Mouse (Mus musculus) adrenal gland, postnatal 36 days (tissue): ENCODE measurements around the gene Mslnl. TPM values are rescaled to one million over a fixed set of nuclear protein-coding genes. Genes with fewer than 3 reads are reported as not detected.

Source experiments
- DNase-seq, 2 experiments: peaks; one replicate each; pipeline ENCODE4 v3.0.0; 2021; ENCODE audit warnings: mixed read lengths in 1 of 2
- microRNA-seq: library from miRNA; unstranded; fragments of <30 nt; microRNA quantifications from one replicate; pipeline ENCODE4 v1.2.0, GENCODE M21; 2021
- total RNA-seq, 2 experiments: library from RNA; stranded (reverse); gene quantifications; 2 replicates each; pipeline ENCODE4 v1.2.3; 2021

Gene Mslnl
- total RNA-seq, 2 experiments from 2014 or later, result not detected

GRCm38 (mm10) chr17:25785281-25785745 lies 49.5 kb downstream of the Mslnl start, which contains the start of gene Haghl:
Gene Haghl (minus strand): TSS chr17:25785673.
- peak; percentile 95 for DNase-seq

- no peak for DNase-seq
Measured at GRCm38 (mm10) chr17:25786280-25786679, 50.4 kb downstream of the Mslnl start, which contains the start of gene Ccdc78. Gene Ccdc78 (plus strand): TSS chr17:25786580.

GRCm38 (mm10) chr17:25786781-25787504 lies 51.1 kb downstream of the Mslnl start:
- no peak for DNase-seq

GRCm38 (mm10) chr17:25791320-25791842 lies 55.5 kb downstream of the Mslnl start:
- DNase-seq, result no peak

- peak; percentile 89 for DNase-seq
Measured at GRCm38 (mm10) chr17:25791843-25792527, 56.1 kb downstream of the Mslnl start.

GRCm38 (mm10) chr17:25792615-25793014 lies 56.8 kb downstream of the Mslnl start, which contains the start of gene Fam173a:
Gene Fam173a (minus strand): TSS chr17:25792901.
- peak; percentile 80 to 88 for DNase-seq

GRCm38 (mm10) chr17:25794197-25794596 lies 58.4 kb downstream of the Mslnl start:
- DNase-seq, result no peak

DNA sequence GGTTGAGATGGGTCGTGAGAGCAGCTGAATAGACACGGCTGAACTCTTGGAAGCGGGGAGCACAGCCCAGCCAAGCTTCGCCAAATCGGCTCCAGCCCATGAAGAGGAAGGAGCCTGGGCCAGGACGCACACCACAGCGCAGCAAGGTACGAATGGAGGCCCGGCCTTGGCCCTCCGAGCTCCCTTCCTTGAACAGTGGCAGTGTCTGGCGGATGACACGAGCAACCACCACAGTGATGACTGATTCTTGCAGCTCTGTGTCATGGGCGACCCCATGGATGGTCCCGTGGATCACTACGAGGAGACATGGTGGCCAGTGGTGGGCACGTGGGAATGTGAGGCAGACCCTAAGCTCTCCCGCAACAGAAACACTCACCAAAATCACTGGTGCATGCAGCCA lies 59.2 kb downstream of the Mslnl start:
- no peak for DNase-seq

DNA sequence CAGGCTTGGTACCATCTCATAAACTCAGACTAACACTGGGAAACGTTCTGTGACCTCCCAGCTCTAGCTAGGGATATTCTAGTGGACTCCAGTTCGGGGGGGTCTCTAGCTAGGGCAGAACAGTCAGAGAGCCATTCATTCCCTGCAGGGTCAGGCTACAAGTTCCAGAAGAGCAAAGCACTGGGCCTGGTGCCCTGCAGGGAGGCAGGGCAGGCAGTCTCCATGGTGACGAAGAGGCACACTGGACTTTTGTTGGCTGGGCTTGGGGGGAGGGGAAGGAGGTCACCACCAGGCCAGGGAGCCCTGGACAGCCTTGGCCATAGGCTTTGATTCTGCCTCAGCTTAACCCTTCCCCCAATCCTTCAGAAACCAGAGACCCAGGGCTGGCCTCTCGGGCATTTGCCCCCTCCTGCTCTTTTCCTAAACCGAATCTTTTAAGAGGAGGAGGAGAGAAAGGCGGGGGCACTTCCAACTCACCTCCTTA lies 59.8 kb downstream of the Mslnl start, which contains the start of gene AC134908.4:
TSS of gene AC134908.4 (minus strand) at position 51 of the 484 bp plus-strand sequence.
- DNase-seq, result peak; percentile 46 to 61

- DNase-seq, result peak; percentile 71 to 75
Measured at GRCm38 (mm10) chr17:25796211-25796771, 60.4 kb downstream of the Mslnl start.

DNA sequence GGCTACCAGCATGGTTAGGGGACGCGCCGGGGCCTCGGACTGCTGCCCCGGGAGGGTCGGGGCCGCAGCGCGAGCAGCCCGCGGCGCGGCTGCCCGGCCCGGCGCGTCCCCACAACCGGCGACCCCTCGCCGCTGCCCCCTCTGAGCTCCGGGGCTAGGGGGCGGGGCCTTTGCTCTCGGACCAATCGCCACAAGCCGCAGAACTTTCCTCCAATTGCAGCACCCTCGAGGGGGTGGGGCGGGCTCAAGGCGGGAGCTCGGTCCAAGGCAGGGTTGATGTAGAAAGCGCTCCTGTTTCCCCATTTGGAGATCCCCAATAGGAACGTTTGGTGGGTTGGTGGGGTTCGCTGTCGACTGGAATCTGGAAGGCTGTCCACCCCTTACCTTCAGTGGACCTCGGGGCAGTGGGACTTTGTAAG lies 61.1 kb downstream of the Mslnl start, which contains the start of gene Metrn:
TSS of gene Metrn (minus strand) at position 186 of the 419 bp plus-strand sequence.
- DNase-seq, result peak; percentile 93 to 97

Small RNA genes within 50 kb of the gene (microRNA-seq; reads per million reads assigned to microRNA genes)
- gene Gm25083, result not detected
- gene Mir6966, result not detected

Other genes starting within 250 kb of the Mslnl start
- under 1 TPM; 0.49 to 0.53 TPM for gene Sstr5, start 238.8 kb upstream of the Mslnl start, total RNA-seq
- gene Sox8, start 165.4 kb upstream of the Mslnl start, total RNA-seq, result 1 to 10 TPM; 1.3 to 2.5 TPM
- gene Lmf1, start 157.0 kb upstream of the Mslnl start, total RNA-seq, result 10 to 100 TPM; 29.6 to 37.9 TPM
- 1 to 10 TPM; 1.7 to 2.3 TPM for gene Gng13, start 18.9 kb upstream of the Mslnl start, total RNA-seq
- 1 to 10 TPM; 3.6 to 4.0 TPM for gene Chtf18, start 8.6 kb upstream of the Mslnl start, total RNA-seq
- 10 to 100 TPM; 12.5 to 13.4 TPM for gene Rpusd1, start 8.4 kb upstream of the Mslnl start, total RNA-seq
- gene Msln, start 18.3 kb downstream of the Mslnl start, total RNA-seq, result 1 to 10 TPM; 5.5 to 8.2 TPM
- 10 to 100 TPM; 26.0 to 31.0 TPM for gene Narfl, start 37.7 kb downstream of the Mslnl start, total RNA-seq
- gene Haghl, start 49.6 kb downstream of the Mslnl start, total RNA-seq, result 10 to 100 TPM; 17.6 to 32.8 TPM
- gene Ccdc78, start 50.5 kb downstream of the Mslnl start, total RNA-seq, result not detected
- gene Fam173a, start 56.9 kb downstream of the Mslnl start, total RNA-seq, result 10 to 100 TPM; 76.7 to 85.4 TPM
- not detected for gene AC134908.4, start 59.6 kb downstream of the Mslnl start, total RNA-seq
- gene Metrn, start 61.1 kb downstream of the Mslnl start, total RNA-seq, result 10 to 100 TPM; 24.5 to 27.7 TPM
- gene Fbxl16, start 73.0 kb downstream of the Mslnl start, total RNA-seq, result 10 to 100 TPM; 19.4 to 34.2 TPM
- gene Wdr24, start 87.6 kb downstream of the Mslnl start, total RNA-seq, result 10 to 100 TPM; 16.6 to 20.8 TPM
- 10 to 100 TPM; 87.8 to 93.9 TPM for gene Jmjd8, start 92.8 kb downstream of the Mslnl start, total RNA-seq
- gene Stub1, start 97.4 kb downstream of the Mslnl start, total RNA-seq, result 100 to 1,000 TPM; 167 to 173 TPM
- gene Rhbdl1, start 101.3 kb downstream of the Mslnl start, total RNA-seq, result 10 to 100 TPM; 17.4 to 20.3 TPM
- 10 to 100 TPM in 1 of 2 experiments, 1 to 10 TPM in 1; 9.5 to 13.3 TPM for gene Gm20683, start 105.7 kb downstream of the Mslnl start, total RNA-seq
- 100 to 1,000 TPM in 1 of 2 experiments, 10 to 100 TPM in 1; 97.2 to 104 TPM for gene Rhot2, start 108.8 kb downstream of the Mslnl start, total RNA-seq
- gene Wdr90, start 125.5 kb downstream of the Mslnl start, total RNA-seq, result 10 to 100 TPM; 12.9 to 15.6 TPM
- 100 to 1,000 TPM; 340 to 398 TPM for gene Mcrip2, start 132.7 kb downstream of the Mslnl start, total RNA-seq
- gene Mettl26, start 139.0 kb downstream of the Mslnl start, total RNA-seq, result 100 to 1,000 TPM; 106 to 124 TPM
- 1 to 10 TPM in 1 of 2 experiments, under 1 TPM in 1; 0.99 to 1.2 TPM for gene Wfikkn1, start 144.8 kb downstream of the Mslnl start, total RNA-seq
- gene Rab40c, start 183.7 kb downstream of the Mslnl start, total RNA-seq, result 10 to 100 TPM; 20.6 to 46.0 TPM
- 100 to 1,000 TPM in 1 of 2 experiments, 10 to 100 TPM in 1; 96.8 to 117 TPM for gene Pigq, start 208.9 kb downstream of the Mslnl start, total RNA-seq
- gene Nhlrc4, start 208.9 kb downstream of the Mslnl start, total RNA-seq, result not detected
- gene A930017K11Rik, start 216.5 kb downstream of the Mslnl start, total RNA-seq, result not detected
- gene Capn15, start 249.8 kb downstream of the Mslnl start, total RNA-seq, result 10 to 100 TPM; 16.7 to 23.8 TPM